8 mouse cellular contexts compared by ENCODE assay signal in the genomic region with DNA sequence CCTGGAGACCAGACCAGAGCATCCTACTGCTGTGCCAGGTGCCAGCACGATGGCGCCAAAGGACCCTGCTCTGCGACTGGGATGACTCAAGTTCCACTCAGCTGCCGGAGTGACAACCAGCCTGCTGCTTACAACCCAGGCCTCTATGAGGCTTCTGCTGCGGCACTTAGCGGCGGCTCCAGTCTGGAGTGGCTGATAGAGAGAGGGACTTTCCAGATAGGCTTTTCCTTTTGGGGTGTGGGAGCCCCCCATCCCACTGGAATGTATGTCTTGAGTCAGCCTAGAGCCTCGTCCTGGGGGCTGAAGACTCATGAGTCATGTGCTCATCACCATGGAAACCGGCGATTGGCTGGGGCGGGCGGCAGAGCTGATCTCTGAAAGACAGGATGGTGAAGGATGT.
DNase-seq lines count a peak whose midpoint lies in the region; ATAC-seq lines count a peak whose summit lies in the region.
"Had no signal": no experiment of that assay in that cellular context is flagged by ENCODE, and none has a peak within 500 bp of the region (broad histone marks: within the 10 kb centered on the region; RNA-seq: fewer than 3 reads in every experiment).

No protein-coding gene starts in this region.

- DNase-seq in 3T3-L1 (ENCODE audit: low read depth, low spot score) = peak; percentile 66
- peak; percentile 70 for DNase-seq in R1 (ENCODE audit: low read depth, low spot score)
- DNase-seq in midbrain, embryonic 14.5 days = peak; percentile 69
- no peak for DNase-seq in thymus, postnatal 36 days
- no peak for DNase-seq in heart, adult 8-10 months (ENCODE audit: low spot score)
- DNase-seq: cerebellum, postnatal 25 days had no signal

- H3K4me1 ChIP-seq in hindbrain, embryonic 16.5 days (ENCODE audit: control insufficient read depth, insufficient read depth, low read depth, low read length) = peaks cover 44% of the 10 kb centered on the region
- H3K4me1 ChIP-seq in midbrain, embryonic 14.5 days (ENCODE audit: control insufficient read depth, insufficient read depth, low read length) = peaks cover 34% of the 10 kb centered on the region

- no peaks in the 10 kb centered on the region for H3K27me3 ChIP-seq in hindbrain, embryonic 16.5 days (replicated peaks; ENCODE audit: control insufficient read depth, insufficient read depth, low read length)
- H3K27me3 ChIP-seq in midbrain, embryonic 14.5 days (ENCODE audit: control insufficient read depth, insufficient read depth, low read length) = no peaks in the 10 kb centered on the region

- H3K9me3 ChIP-seq in hindbrain, embryonic 16.5 days (ENCODE audit: control insufficient read depth, low read length) = no peaks in the 10 kb centered on the region
- no peaks in the 10 kb centered on the region for H3K9me3 ChIP-seq in midbrain, embryonic 14.5 days (ENCODE audit: control insufficient read depth, low read length)

- H3K9ac ChIP-seq in hindbrain, embryonic 16.5 days (ENCODE audit: low read depth, low read length) = no peak overlapping the region
- H3K9ac ChIP-seq in midbrain, embryonic 14.5 days (replicated peaks; ENCODE audit: low read length) = no peak overlapping the region

- H3K36me3 ChIP-seq in hindbrain, embryonic 16.5 days (ENCODE audit: control insufficient read depth, insufficient read depth, low read length) = no peaks in the 10 kb centered on the region
- H3K36me3 ChIP-seq in midbrain, embryonic 14.5 days (ENCODE audit: control insufficient read depth, insufficient read depth, low read length) = no peaks in the 10 kb centered on the region

- H3K4me3 ChIP-seq in hindbrain, embryonic 16.5 days (ENCODE audit: low read length) = no peak overlapping the region
- no peak overlapping the region for H3K4me3 ChIP-seq in midbrain, embryonic 14.5 days (replicated peaks; ENCODE audit: low read depth, low read length)

- 47% methylated on average over 12 of the region's 12 CpGs for WGBS in hindbrain, embryonic 16.5 days
- WGBS in midbrain, embryonic 14.5 days = 56% methylated on average over 12 of the region's 12 CpGs

- ATAC-seq in hindbrain, embryonic 16.5 days = peak; percentile 27
- 0 out of 2 replicates have a peak, but pooled peaks have one; percentile 28 for ATAC-seq in midbrain, embryonic 14.5 days (ENCODE audit: low FRiP score, low TSS enrichment)
- no peak for ATAC-seq in megakaryocyte progenitor cell, adult 5-6 weeks (replicated peaks; ENCODE audit: poor library complexity)

- H3K27ac ChIP-seq in hindbrain, embryonic 16.5 days (ENCODE audit: low read depth, low read length) = peak overlapping the region; percentile 45; the same call in 1 of the 2 replicates
- H3K27ac ChIP-seq in midbrain, embryonic 14.5 days (replicated peaks; ENCODE audit: low read depth, low read length) = peak overlapping the region; percentile 55

- no peak overlapping the region for H3K4me2 ChIP-seq in hindbrain, embryonic 16.5 days (ENCODE audit: low read length)
- H3K4me2 ChIP-seq in midbrain, embryonic 14.5 days (ENCODE audit: low read length) = no peak overlapping the region

Comparison
In these comparisons a context has a peak if more than half of its experiments do, and no peak if none do; other contexts are left out.
1. DNase-seq: peak in 3T3-L1 (single experiment), R1 (single experiment) and midbrain, embryonic 14.5 days (single experiment); none in thymus, postnatal 36 days (0 of 2) and heart, adult 8-10 months (single experiment).